Mouse (Mus musculus) megakaryocyte, embryonic 14.5 days (primary cell): Measurements from ENCODE around the gene Foxq1. TPM values are rescaled to one million over a fixed set of nuclear protein-coding genes. Genes with fewer than 3 reads are reported as not detected.

Experiments
- H3K27me3 ChIP-seq: replicated peaks from 2 replicates; pipeline ENCODE3; 2012; ENCODE audit warnings: inconsistent platforms
- H3K36me3 ChIP-seq: replicated peaks from 2 replicates; pipeline ENCODE3; 2012; ENCODE audit warnings: low read length, inconsistent platforms, mixed read lengths
- H3K4me1 ChIP-seq: 2 replicates; pipeline ENCODE4 v1.6.1; 2012; ENCODE audit warnings: inconsistent platforms
- H3K4me3 ChIP-seq: replicated peaks from 2 replicates; pipeline ENCODE3; 2012; ENCODE audit warnings: moderate library complexity, mild to moderate bottlenecking, inconsistent platforms
- H3K9me3 ChIP-seq: 2 replicates; pipeline ENCODE4 v1.6.1; 2012; ENCODE audit warnings: inconsistent platforms
- FLI1 ChIP-seq: IDR thresholded peaks from 2 replicates; pipeline ENCODE4 v1.6.1; 2012; ENCODE audit warnings: low read length, inconsistent platforms, mixed read lengths
- GATA1 ChIP-seq: IDR thresholded peaks from 3 replicates; pipeline ENCODE4 v1.6.1; 2012; ENCODE audit warnings: mixed read lengths, low read length, inconsistent platforms, borderline replicate concordance
- polyA plus RNA-seq: library from polyadenylated mRNA; stranded (reverse); fragments of >175 nt; gene quantifications from 2 replicates; pipeline ENCODE4 v1.2.3, GENCODE M21; 2012; ENCODE audit warnings: low replicate concordance; ENCODE audit not compliant: insufficient read depth

Gene Foxq1
- polyA plus RNA-seq, 1 experiment: 0.04 TPM

- Histone ChIP-seq H3K9me3 (no peaks in the 10 kb centered on the region), H3K36me3 (no peaks in the 10 kb centered on the region), H3K4me1 (no peaks in the 10 kb centered on the region), H3K4me3 (no peak overlapping the region), H3K27me3 (peaks cover 28% of the 10 kb centered on the region)
- TF ChIP-seq GATA1: no peak
These were observed 11.8 kb downstream of the Foxq1 start for GRCm38 (mm10) chr13:31567617-31568294.

GRCm38 (mm10) chr13:31572806-31573508 lies 17.0 kb downstream of the Foxq1 start:
- Histone ChIP-seq H3K36me3 (no peaks in the 10 kb centered on the region), H3K27me3 (peaks cover 8% of the 10 kb centered on the region), H3K4me3 (no peak overlapping the region), H3K9me3 (no peaks in the 10 kb centered on the region), H3K4me1 (no peaks in the 10 kb centered on the region)
- TF ChIP-seq GATA1 (no peak), FLI1 (no peak)

- Histone ChIP-seq H3K36me3 (no peaks in the 10 kb centered on the region), H3K9me3 (no peaks in the 10 kb centered on the region), H3K27me3 (peaks cover 6% of the 10 kb centered on the region), H3K4me1 (no peaks in the 10 kb centered on the region), H3K4me3 (no peak overlapping the region)
- TF ChIP-seq GATA1 (no peak), FLI1 (no peak)
These were observed 18.7 kb downstream of the Foxq1 start for GRCm38 (mm10) chr13:31574627-31575026.

- Histone ChIP-seq H3K4me3 (no peak overlapping the region), H3K27me3 (peaks cover 3% of the 10 kb centered on the region), H3K4me1 (no peaks in the 10 kb centered on the region), H3K9me3 (no peaks in the 10 kb centered on the region), H3K36me3 (no peaks in the 10 kb centered on the region)
- TF ChIP-seq FLI1: no peak
- no peak for TF ChIP-seq GATA1
These were observed 20.8 kb downstream of the Foxq1 start for GRCm38 (mm10) chr13:31576696-31577095.

GRCm38 (mm10) chr13:31577576-31577975 lies 21.6 kb downstream of the Foxq1 start:
- no peaks in the 10 kb centered on the region for H3K36me3 ChIP-seq
- no peaks in the 10 kb centered on the region for H3K9me3 ChIP-seq
- TF ChIP-seq GATA1 (no peak), FLI1 (no peak)
- H3K4me3 ChIP-seq: no peak overlapping the region
- H3K27me3 ChIP-seq: peaks cover 3% of the 10 kb centered on the region
- no peaks in the 10 kb centered on the region for H3K4me1 ChIP-seq

GRCm38 (mm10) chr13:31578389-31578788 lies 22.5 kb downstream of the Foxq1 start:
- Histone ChIP-seq H3K4me1 (no peaks in the 10 kb centered on the region), H3K27me3 (peaks cover 3% of the 10 kb centered on the region), H3K9me3 (no peaks in the 10 kb centered on the region), H3K36me3 (no peaks in the 10 kb centered on the region), H3K4me3 (no peak overlapping the region)
- no peak for TF ChIP-seq GATA1
- no peak for TF ChIP-seq FLI1

GRCm38 (mm10) chr13:31579866-31580265 lies 23.9 kb downstream of the Foxq1 start:
- H3K4me3 ChIP-seq: no peak overlapping the region
- no peaks in the 10 kb centered on the region for H3K9me3 ChIP-seq
- peaks cover 3% of the 10 kb centered on the region for H3K27me3 ChIP-seq
- TF ChIP-seq GATA1: no peak
- TF ChIP-seq FLI1: no peak
- H3K36me3 ChIP-seq: no peaks in the 10 kb centered on the region
- H3K4me1 ChIP-seq: no peaks in the 10 kb centered on the region

GRCm38 (mm10) chr13:31587341-31587740 lies 31.4 kb downstream of the Foxq1 start:
- Histone ChIP-seq H3K4me3 (no peak overlapping the region), H3K36me3 (no peaks in the 10 kb centered on the region), H3K27me3 (no peaks in the 10 kb centered on the region), H3K4me1 (no peaks in the 10 kb centered on the region), H3K9me3 (peaks cover 3% of the 10 kb centered on the region; the same call in 1 of the 2 replicates)
- TF ChIP-seq GATA1 (no peak), FLI1 (no peak)

GRCm38 (mm10) chr13:31599576-31599975 lies 43.6 kb downstream of the Foxq1 start:
- TF ChIP-seq GATA1: no peak
- TF ChIP-seq FLI1: no peak

GRCm38 (mm10) chr13:31603964-31604363 lies 48.0 kb downstream of the Foxq1 start:
- no peak overlapping the region for H3K4me3 ChIP-seq
- H3K36me3 ChIP-seq: no peaks in the 10 kb centered on the region
- H3K4me1 ChIP-seq: no peaks in the 10 kb centered on the region
- no peaks in the 10 kb centered on the region for H3K9me3 ChIP-seq
- peaks cover 4% of the 10 kb centered on the region for H3K27me3 ChIP-seq
- TF ChIP-seq FLI1 (no peak), GATA1 (no peak)

More at GRCm38 (mm10) chr13:31599576-31599975, 43.6 kb downstream of the Foxq1 start:
- Histone ChIP-seq H3K27me3 (no peaks in the 10 kb centered on the region), H3K36me3 (no peaks in the 10 kb centered on the region), H3K4me3 (no peak overlapping the region), H3K4me1 (no peaks in the 10 kb centered on the region), H3K9me3 (no peaks in the 10 kb centered on the region)

Other genes starting within 250 kb of the Foxq1 start
- 0.06 and 0.68 TPM in 2 replicates for gene A530084C06Rik, start 3.2 kb downstream of the Foxq1 start, polyA plus RNA-seq
- gene Foxf2, start 69.7 kb downstream of the Foxq1 start, polyA plus RNA-seq: not detected in 2 replicates